ENCODE assay signal across 7 mouse cellular contexts in the genomic region with DNA sequence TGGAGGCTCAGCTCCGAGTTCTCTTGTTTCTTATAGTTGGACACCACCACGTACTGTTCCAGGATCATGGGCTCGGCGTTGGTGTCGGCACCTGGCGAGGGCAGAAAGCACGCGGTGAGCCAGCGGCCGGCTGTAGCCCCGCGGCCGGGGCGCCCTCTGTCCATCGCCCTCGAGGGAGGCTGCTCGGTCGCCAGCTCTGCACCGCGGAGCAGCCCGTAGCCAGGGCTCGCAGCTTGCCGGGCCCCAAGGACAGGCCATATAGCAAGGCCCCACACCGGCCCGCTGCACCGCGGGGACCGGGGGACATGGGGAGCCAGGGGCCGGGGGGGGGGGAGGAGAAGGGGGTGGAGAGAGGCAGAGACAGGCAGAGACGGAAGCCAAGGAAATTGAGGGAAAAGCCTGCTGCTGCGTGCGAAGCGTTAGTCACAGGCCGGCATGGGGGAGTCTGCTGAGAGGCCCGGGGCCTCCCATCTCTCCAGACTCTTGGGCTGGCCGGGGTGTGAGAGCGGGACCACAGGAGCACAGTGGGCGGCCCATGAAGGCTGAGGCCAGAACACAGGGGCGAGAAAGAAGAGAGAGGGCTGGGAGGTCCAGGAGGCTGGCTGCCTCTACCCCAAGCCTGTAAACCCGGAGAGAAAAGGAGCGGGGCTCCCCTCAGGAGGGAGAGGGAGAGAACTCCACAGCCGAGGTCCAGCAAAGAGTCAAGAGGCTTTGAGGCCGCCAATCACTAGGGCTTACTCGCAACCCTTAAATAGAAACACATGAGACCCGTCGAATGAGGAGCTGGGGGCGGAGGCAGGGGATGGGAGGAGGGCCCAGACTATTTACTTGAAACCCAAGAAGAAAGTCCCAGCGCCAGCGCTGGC.
A peak's percentile ranks its signal among the peaks of the same experiment; 100 is the strongest.
DNase-seq lines count a peak whose midpoint lies in the region; ATAC-seq and TF ChIP-seq lines count a peak whose summit lies in the region.

No protein-coding gene starts in this region.

- CTCF ChIA-PET in Patski (lab: Charles Lee), result interaction anchor here (0.9 to 4.3 kb wide), 5 partner anchors 11 to 46 kb away, joined by 3 to 21 read pairs (median 4); no protein-coding TSS in a partner anchor

- H3K4me1 ChIP-seq in hindbrain, postnatal 0 days (ENCODE audit: insufficient read depth, low read length), result peaks cover 38% of the 10 kb centered on the region
- peaks cover 0 to 3% of the 10 kb centered on the region in 2 experiments; a peak in 2 of 4 replicates for H3K4me1 ChIP-seq in liver, embryonic 14.5 days (replicated peaks; ENCODE audit: control insufficient read depth in 2 of 2, insufficient read depth in 2 of 2, low read length in 1 of 2)
- H3K4me1 ChIP-seq in neural tube, embryonic 14.5 days (ENCODE audit: control insufficient read depth, insufficient read depth, low read length), result peaks cover 24% of the 10 kb centered on the region

- H3K9me3 ChIP-seq in hindbrain, postnatal 0 days (ENCODE audit: low read length), result no peaks in the 10 kb centered on the region
- no peaks in the 10 kb centered on the region for H3K9me3 ChIP-seq in liver, embryonic 14.5 days (ENCODE audit: control insufficient read depth, low read length)
- no peaks in the 10 kb centered on the region for H3K9me3 ChIP-seq in neural tube, embryonic 14.5 days (ENCODE audit: control insufficient read depth, low read length)

- H3K4me2 ChIP-seq in hindbrain, postnatal 0 days (ENCODE audit: low read depth, low read length), result peak overlapping the region; percentile 49
- H3K4me2 ChIP-seq in liver, embryonic 14.5 days (ENCODE audit: low read depth), result peak overlapping the region; percentile 50
- H3K4me2 ChIP-seq in neural tube, embryonic 14.5 days (ENCODE audit: low read depth, low read length), result peak overlapping the region; percentile 46

- POLR2A ChIA-PET in Patski (lab: Charles Lee), result interaction anchor here (0.9 to 2.9 kb wide), 5 partner anchors 9 to 34 kb away, joined by 3 to 20 read pairs (median 4); no protein-coding TSS in a partner anchor

- WGBS in hindbrain, postnatal 0 days, result 14% methylated on average over 43 of the region's 49 CpGs
- 6% methylated on average over 49 of the region's 49 CpGs for WGBS in liver, embryonic 14.5 days (ENCODE audit: insufficient replicate concordance)
- whole genome bisulfite sequencing in neural tube, embryonic 14.5 days, result 4% methylated on average over 42 of the region's 49 CpGs

- no peak for TF ChIP-seq EP300 in liver, embryonic 14.5 days (IDR thresholded peaks at IDR 0.05; ENCODE audit: low read depth)

- TF ChIP-seq POLR2A in brain, embryonic 14.5 days (IDR thresholded peaks at IDR 0.05; ENCODE audit: borderline replicate concordance, extremely low read depth, insufficient read depth, insufficient read length, poor library complexity, severe bottlenecking), result no peak

- peak; percentile 65 for ATAC-seq in Patski
- peak; percentile 14; the same call in 1 of the 2 replicates for ATAC-seq in hindbrain, postnatal 0 days
- no peak for ATAC-seq in liver, embryonic 14.5 days (ENCODE audit: insufficient read depth)
- peak; percentile 55; the same call in 1 of the 2 replicates for ATAC-seq in neural tube, embryonic 14.5 days (ENCODE audit: low read depth)

- peak overlapping the region; percentile 51 for H3K9ac ChIP-seq in hindbrain, postnatal 0 days (replicated peaks; ENCODE audit: low read length)
- no peak overlapping the region for H3K9ac ChIP-seq in liver, embryonic 14.5 days (replicated peaks)
- H3K9ac ChIP-seq in neural tube, embryonic 14.5 days (replicated peaks; ENCODE audit: low read depth, low read length), result peak overlapping the region; percentile 47

- no peaks in the 10 kb centered on the region for H3K36me3 ChIP-seq in hindbrain, postnatal 0 days (ENCODE audit: insufficient read depth, low read length)
- no peaks in the 10 kb centered on the region for H3K36me3 ChIP-seq in liver, embryonic 14.5 days (replicated peaks; ENCODE audit: control insufficient read depth, insufficient read depth, low read depth)
- H3K36me3 ChIP-seq in neural tube, embryonic 14.5 days (ENCODE audit: control insufficient read depth, insufficient read depth, low read length), result no peaks in the 10 kb centered on the region

- no peaks in the 10 kb centered on the region for H3K27me3 ChIP-seq in Patski
- H3K27me3 ChIP-seq in hindbrain, postnatal 0 days (ENCODE audit: insufficient read depth, low read length), result no peaks in the 10 kb centered on the region
- peaks cover 13% of the 10 kb centered on the region for H3K27me3 ChIP-seq in liver, embryonic 14.5 days (ENCODE audit: control insufficient read depth, insufficient read depth, low read length)
- H3K27me3 ChIP-seq in neural tube, embryonic 14.5 days (ENCODE audit: control insufficient read depth, insufficient read depth, low read length), result no peaks in the 10 kb centered on the region

- in situ Hi-C loops in Patski (cut with MboI; ENCODE audit: low pct_unique_long_range_greater_than_20kb), result no loop called here

- TF ChIP-seq CTCF in Patski (IDR thresholded peaks at IDR 0.05), result no peak
- TF ChIP-seq CTCF in brain, embryonic 14.5 days (IDR thresholded peaks at IDR 0.05; ENCODE audit: borderline replicate concordance, extremely low read depth, insufficient read depth, insufficient read length), result no peak
- no peak for TF ChIP-seq CTCF in hindbrain, postnatal 0 days (IDR thresholded peaks at IDR 0.05; ENCODE audit: low read depth)
- TF ChIP-seq CTCF in liver, embryonic 14.5 days (IDR thresholded peaks at IDR 0.05; ENCODE audit: low read depth), result no peak

- H3K4me3 ChIP-seq in hindbrain, postnatal 0 days (ENCODE audit: low read length), result peak overlapping the region; percentile 18; the same call in 1 of the 2 replicates
- peak overlapping the region; percentile 8 to 34; a peak in 3 of 4 replicates for H3K4me3 ChIP-seq in liver, embryonic 14.5 days (ENCODE audit: insufficient read depth in 1 of 2, low read depth in 2 of 2, low read length in 2 of 2)
- H3K4me3 ChIP-seq in neural tube, embryonic 14.5 days (ENCODE audit: low read depth, low read length), result peak overlapping the region; percentile 22

- H3K27ac ChIP-seq in hindbrain, postnatal 0 days, result peak overlapping the region; percentile 75
- H3K27ac ChIP-seq in liver, embryonic 14.5 days, result no peak overlapping the region
- H3K27ac ChIP-seq in neural tube, embryonic 14.5 days (ENCODE audit: low read depth, low read length), result no peak overlapping the region; the same call in 1 of the 2 replicates

- DNase-seq in Patski (ENCODE audit: low read depth, low spot score), result no peak
- DNase-seq in brain, embryonic 14.5 days (ENCODE audit: low read depth), result peak; percentile 86
- peak; percentile 87 for DNase-seq in gastrocnemius, postnatal 25 days
- no peak for DNase-seq in hindbrain, postnatal 0 days (ENCODE audit: low spot score)
- DNase-seq in liver, embryonic 14.5 days (ENCODE audit: low read depth in 3 of 3, low spot score in 3 of 3), result no peak
- DNase-seq in layer of hippocampus, postnatal 36 days, result no peak

Comparison
In these comparisons a context has a peak if more than half of its experiments do, and no peak if none do; other contexts are left out.
1. DNase-seq: peak in brain, embryonic 14.5 days (single experiment) and gastrocnemius, postnatal 25 days (single experiment); none in Patski (single experiment), hindbrain, postnatal 0 days (single experiment), liver, embryonic 14.5 days (0 of 3) and layer of hippocampus, postnatal 36 days (0 of 2).
2. Peak in every context shown above with its lines, with median percentiles within 50 percentile points of each other: H3K4me2 ChIP-seq and H3K4me3 ChIP-seq.